Mouse (Mus musculus): ENCODE results near the gene Cd22. TPM values are rescaled to one million over a fixed set of nuclear protein-coding genes. Genes with fewer than 3 reads are reported as not detected.
"Not testable (repeated sequence)": the region's sequence is repeated elsewhere in the genome, so short reads cannot be mapped to it uniquely, and the experiment has no call there.

Gene Cd22
- 0.30 TPM in 1 of 2 replicates, not detected in the other for total RNA-seq (2021)
- long read RNA-seq = 0 reads

DNA sequence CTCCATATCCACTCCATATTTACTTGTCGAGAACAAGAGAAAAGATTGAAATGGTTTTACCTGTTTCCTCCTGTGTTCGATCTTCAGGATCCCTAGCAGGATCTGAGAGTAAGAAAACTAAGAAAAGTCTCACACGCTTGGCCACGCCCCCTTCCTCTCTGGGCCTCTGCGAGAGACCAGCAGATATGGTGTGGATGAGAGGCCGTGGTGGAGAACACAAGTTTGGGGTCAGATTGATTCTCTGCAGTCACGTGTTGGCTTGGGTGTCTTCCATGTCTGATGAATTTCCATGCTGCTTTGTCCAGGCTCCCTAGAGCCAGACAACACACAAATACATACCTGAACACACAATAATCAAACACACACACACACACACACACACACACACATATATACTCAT, at the start of gene Cd22:
Gene Cd22 (minus strand): TSS at position 167 of the 400 bp plus-strand sequence.
- no peak for DNase-seq

DNA sequence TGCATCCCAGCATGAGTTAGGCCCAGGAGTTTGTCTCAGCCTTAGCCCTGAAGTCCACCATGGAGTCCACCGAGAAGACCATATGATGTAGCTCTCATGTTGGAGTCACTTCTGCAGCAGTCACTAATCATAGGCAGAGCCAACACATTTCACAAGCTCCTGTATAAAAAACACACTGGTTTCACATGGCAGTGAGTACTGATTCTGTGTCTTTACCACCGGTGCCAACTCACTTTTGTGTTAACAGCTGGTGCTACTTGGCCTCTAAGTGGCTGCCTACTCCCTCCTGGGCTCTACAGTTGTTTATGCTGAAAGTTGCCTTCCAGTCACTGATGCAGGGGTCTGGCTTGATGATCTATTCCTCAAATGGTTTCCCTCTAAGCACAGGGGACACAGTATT, 44.4 kb upstream of the Cd22 start, which contains the start of gene Hamp2:
Gene Hamp2 (minus strand): TSS at position 101 of the 400 bp plus-strand sequence.
- not testable (repeated sequence) for DNase-seq

DNA sequence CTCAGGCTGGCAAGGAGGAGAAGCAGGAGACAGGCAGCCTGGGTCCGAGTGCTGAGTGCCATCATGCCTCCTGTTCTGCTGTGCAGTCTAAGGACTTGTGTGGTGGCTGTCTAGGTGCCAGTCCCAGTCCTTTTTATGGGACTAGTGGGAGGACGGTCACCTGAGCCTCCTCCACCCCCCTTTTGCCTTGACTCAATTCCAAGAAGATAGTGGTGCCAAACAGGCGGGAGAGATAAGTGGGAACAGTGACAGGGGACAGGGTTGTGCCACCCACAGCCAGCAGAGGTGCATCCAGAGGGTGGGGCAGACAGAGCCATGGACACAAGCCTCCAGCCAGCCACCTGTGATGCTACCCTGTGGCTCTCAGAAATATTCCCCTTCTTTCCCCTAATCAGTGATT, 43.9 kb upstream of the Cd22 start:
- no peak for DNase-seq

DNA sequence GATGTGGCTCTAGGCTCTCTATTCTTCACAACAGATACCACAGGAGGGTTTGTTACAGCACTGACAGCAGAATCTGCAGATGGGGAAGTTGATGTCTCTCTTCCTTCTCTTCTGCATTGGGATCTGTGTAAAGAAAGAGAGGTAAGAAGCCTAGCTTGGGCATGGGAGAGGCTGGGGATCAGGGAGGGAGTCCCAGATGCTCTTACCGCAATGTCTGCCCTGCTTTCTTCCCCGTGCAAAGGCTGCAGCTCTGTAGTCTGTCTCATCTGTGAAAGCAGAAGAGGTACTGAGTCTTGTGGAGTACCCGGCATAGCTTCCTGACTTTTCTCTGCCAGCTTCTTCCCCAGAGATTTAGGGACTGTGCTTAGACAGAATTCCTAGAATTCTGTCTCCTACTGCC, 42.3 kb upstream of the Cd22 start:
- not testable (repeated sequence) for DNase-seq

DNA sequence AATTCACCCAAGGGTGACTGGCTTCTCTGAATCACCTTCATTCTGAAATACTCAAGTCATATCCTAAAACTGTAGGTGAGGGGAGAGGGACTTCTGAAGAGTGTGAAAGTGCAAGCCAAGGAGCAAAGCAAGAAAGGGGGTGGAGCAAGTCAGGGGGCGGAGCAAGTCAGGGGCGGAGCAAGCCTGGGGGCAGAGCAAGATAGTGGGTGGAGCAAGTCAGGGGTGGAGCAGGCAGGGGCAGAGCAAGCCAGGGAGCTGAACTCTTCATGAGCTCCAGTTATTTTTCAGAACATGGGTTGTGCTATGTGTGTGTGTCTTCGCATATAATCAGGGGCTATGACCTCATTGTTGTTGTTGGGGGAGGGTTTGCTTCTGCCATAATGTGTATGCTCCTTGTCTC, 40.1 kb upstream of the Cd22 start:
- DNase-seq = no peak

DNA sequence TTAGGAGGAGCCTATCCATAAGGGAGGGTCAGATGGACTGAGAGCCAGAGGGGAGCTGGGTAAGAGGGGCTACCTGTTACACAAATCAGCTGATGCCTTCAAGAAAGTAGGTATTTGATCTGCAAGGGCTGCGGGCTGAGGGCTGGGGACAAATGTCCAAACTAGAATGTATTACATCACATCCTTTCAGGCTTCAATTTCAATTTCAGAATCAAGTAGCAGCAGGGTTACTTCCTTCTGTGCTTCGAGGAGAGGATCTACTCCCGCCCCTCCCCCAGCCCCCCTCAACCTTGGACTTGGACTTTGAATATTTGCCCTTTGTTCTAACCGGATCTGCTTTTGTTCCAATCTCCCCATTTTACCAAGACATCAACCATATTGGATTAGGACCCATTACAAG, 37.1 kb upstream of the Cd22 start:
- DNase-seq = no peak

DNA sequence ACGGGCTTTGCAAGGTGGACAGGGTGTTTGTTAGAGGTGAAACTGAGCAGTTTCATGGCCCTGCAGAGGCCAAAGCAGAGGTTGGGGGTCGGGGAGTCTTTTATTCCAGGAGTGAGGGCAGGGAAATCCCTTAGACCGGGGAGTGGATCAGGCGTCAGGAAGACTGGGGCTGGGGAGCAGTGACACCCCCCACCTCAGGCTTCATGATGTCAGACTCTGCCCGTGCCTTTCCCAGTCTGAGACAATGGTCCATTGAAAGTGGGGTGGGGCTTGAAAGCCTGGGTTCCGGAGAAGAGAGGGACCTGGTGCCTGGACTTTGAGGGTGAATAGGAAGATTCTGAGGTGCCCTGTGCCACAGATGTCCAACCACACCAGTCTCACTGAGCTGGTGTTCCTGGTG, 36.6 kb upstream of the Cd22 start:
- no peak for DNase-seq

DNA sequence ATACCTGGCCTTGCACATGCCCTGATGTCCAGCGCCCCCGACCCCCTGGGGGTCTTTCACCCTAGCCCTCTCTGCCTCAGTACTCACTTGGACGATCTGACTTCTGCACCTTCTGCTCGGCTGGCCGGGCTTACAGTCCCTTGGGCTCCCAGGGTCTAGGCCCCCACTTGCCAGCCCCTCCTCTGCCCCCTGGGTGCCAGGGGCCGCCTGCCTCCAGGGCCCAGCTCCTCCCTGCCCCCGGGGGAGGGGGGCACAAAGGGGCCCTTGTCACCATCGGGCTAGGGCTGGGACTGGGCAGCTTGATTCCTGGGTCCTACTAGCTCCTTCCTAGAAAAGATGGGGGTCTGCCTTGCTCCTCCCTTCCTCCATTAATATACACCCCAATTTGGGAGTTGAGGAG, 34.6 kb upstream of the Cd22 start, which contains the start of gene Mag:
Gene Mag (minus strand): TSS at position 142 of the 400 bp plus-strand sequence.
- no peak for DNase-seq

DNA sequence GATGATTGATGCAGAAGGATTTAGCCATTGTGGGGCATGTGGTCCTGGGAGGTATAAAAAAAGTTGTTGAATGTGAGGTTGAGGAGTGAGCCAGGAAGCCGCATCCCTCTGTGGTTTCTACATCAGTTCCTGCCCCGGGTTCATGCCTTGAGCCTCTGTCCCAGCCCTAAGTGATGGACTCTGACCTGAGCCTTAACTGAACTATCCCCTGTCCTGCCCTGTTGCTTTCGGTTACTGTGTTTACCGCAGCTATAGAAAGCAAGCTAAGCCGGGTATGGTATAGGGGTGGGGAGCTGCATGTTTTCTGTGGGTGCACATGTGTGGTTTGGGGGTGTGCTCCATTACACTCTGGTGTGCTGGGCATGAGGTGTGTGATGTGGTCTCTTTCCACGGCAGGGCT, 29.6 kb upstream of the Cd22 start:
- no peak for DNase-seq

DNA sequence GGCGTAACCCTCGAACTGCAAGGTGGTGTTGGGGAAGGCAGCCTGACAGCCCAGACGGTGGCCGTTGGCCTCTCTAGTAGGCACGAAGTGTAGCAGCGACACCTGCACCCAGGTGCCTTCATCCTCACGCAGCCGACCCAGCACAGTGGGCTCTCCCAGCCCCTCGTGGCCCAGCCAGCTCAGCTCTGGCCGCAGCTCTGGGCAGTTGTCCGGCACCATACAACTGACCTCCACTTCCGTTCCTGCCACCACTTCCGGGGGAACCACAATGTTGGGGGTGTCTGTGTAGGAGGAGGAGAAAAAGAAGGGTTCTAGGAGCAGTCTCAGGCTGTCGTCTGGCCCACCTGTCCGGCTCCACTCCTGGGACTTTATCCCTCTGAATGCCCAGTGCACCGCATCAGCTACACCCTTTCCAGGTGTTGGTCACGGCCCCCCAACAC, 28.9 kb upstream of the Cd22 start:
- DNase-seq = no peak

DNA sequence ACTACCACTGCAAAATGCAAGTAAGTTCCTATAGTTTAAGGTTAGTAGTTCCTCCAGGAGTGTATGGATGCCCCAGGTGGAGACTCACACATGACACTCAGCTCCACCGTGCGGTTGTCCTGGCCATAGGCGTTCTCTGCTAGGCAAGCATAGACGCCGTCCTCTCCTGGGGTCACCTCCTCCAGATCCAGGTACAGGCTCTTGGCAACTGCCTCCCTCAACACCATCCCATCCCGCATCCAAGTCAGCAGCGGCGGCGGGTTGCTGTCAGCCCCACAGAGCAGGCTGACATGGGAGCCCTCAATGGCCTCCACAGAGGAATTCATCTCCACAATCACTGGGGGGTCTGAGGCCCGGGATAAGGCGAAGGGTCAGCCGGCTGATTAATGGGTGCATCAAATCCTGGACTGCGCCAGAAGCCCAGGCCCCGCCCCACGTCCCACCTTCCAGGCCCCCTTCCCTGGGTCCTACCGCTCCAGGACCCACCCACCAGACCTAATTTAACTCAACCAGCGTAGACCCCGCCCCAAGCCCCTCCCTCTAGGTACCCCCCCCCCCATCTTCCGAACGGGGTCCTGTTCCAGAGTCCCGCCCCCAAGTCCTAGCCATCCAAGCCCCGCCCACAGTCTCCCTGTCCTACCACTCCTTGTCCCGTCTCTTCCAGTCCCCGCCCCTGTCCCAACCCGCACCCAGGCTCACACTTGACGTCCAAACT, 28.3 kb upstream of the Cd22 start:
- DNase-seq = no peak

DNA sequence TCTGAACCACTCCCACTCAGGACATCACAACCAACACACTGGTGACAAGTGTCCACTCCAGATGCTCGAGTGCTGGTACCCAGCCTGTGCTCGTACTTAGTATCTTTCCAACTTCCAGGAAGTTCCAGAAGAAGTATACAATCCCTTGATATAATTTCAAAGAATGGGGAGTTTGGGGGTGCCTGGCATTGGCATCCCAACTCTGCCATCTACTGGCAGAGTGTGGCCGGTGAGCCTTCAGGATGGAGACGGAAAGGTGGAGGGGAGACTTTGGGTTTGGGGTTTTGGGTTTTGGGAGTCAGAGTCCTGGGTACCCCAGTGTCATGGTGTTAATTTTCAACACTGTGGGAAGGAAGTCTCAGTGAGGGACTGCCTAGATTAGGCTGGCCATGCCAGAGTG, 23.9 kb upstream of the Cd22 start:
- no peak for DNase-seq

DNA sequence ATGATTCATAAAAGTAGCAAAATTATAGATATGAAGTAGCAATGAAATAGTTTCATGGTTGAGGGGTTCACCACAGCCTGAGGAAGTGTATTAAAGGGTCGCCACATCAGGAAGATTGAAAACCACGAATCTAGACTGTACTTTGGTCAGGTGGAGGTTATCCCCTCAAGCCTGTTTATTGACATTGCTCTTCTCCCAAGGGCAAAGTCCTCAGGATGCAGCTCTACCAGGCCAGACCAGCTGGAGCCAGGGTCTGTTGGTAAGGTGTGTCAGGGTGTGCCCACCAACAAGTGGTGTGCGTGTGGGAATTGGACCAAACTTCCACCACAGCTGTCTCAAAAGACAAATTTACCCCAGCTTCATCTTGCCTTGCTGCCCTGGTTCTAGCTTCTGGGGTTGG, 15.1 kb upstream of the Cd22 start:
- DNase-seq = no peak

DNA sequence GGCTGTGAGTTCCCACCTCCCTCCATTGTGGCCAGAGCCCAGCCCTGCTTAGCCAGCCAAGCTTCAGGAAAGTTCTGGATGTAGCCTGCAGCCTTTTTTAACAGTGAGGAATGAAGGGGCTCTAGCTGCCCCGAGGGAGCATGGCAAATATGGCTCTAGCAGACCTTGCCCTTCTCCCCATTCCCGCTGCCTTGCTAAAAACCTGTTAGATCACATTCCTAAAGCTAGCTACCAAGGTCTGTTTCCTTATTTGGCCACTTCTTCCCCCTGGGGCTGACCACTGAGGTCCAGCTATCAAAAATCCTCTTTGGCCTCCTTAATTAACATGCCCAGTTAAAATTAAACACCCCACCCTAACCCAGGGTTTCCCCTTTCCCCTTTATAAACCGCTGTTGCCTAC, 12.4 kb upstream of the Cd22 start:
- no peak for DNase-seq

DNA sequence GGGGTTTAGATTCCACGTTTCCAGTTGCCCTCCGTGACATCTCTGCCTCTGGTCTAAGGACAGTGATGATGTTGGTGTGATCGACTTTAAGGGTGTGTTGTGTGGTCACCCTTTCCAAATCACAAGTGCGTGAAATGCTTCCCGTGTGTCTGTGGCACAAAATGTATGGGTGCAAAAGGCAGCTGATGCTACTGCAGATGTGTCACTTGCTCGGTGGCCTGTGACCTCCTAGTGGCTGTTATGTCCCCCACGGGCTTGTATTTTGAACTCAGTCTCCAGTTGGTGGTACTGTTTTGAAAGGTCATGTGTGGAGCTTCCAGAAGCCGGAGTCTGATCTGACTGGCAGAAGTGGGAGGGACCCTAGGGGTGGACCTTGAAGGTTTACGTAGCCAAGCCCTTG, 11.6 kb upstream of the Cd22 start:
- no peak for DNase-seq

DNA sequence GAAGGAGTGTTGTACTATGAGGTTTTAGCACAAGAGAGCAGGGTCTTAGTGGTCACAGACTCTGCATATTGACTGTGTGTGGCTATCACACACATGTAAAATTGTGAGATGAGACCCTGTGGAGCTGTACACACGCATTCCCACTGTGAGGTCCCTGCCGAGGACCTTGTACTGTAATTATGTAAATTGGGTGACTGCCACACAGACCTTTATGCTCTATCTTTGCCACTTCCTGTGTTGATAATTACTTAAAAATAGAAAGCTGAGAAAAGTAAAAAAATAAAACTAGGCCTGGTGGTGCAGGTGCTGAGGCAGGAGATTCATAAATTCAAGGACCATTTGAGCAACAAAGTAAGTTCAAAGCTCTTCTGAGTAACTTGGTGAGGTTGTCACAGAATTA, 10.5 kb upstream of the Cd22 start:
- DNase-seq = no peak

DNA sequence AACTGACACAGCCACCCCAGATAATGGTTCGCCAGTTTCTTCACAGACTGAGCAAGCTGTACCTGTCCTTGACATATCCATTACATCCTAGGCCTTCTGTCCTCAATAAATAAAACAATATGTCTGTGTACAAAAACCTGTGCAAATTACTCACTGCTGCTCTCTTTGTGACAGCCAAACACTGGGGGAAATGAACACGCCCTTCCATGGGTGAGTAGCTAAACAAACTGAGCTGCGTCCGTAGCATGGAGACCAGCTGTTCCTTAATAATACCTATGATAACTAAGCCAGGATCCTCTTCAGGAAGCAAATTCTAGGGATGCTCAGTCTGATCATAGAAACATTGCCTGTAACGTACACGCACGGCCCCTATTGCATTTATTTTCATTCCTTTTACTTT, 8.6 kb upstream of the Cd22 start:
- DNase-seq = no peak

DNA sequence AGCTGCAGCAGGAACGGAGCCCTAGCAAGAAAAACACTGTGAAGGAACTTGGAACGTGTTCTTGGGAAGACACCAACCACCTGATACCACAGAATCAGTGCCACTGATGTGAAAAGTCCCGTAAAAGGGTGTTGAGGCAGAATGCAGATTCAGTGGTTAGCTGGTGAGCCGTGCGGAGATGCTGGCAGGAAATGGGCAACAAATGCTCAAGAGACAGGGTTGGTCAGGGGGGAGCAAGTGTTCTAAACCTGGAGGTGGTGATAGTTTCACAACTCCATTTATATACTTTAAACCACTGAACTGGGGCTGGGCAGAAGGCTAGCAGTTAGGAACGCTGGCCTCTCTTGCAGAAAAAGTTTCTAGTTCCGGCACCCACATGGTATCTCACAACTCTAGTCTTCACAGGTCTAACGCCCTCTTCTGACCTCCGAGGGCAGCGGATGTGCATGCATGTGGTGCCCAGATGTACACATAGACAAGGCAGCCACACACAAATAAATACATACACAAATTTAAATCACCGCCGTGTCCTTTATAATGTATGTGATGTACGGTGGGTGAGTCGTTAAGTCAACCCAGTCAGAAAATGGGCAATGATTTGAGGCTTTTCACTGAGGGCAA, 7.5 kb upstream of the Cd22 start:
- DNase-seq = no peak

DNA sequence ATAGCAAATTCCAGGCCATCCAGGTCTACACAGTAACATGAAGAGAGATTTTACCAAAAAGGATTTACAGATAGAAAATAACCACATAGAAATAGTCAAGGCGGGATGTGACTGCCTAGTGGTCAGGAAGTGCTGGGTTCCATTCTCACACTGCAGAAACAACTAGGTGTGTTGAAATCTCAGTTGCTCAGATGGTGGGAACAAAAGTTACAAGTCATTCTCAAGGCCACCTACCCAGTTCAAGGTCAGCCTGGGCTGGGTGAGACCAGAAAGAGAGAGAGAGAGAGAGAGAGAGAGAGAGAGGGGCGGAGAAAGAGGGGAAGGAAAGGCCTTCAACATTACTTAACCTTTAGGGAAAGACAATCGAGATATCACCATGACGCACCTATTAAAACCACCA, 6.7 kb upstream of the Cd22 start:
- DNase-seq = no peak

DNA sequence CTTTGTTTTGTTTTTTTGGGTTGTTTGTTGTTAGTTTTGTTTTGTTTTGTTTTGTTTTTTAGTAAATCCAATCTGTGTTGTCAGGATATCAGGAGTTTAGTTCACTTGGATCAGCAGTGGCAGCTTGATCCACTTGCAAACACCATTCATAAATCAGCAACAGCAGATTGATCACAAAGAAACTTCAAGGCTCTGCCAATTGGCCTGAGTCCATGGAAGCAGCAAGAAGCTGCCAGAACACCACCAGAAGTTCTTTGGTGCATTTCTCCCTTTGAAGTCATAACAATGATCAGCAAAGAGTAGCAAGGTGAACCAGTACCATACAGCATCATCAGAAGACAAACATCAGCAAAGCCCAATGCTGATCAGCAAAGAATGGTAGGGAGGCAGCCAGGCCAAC, 3.9 kb upstream of the Cd22 start:
- DNase-seq = no peak

DNA sequence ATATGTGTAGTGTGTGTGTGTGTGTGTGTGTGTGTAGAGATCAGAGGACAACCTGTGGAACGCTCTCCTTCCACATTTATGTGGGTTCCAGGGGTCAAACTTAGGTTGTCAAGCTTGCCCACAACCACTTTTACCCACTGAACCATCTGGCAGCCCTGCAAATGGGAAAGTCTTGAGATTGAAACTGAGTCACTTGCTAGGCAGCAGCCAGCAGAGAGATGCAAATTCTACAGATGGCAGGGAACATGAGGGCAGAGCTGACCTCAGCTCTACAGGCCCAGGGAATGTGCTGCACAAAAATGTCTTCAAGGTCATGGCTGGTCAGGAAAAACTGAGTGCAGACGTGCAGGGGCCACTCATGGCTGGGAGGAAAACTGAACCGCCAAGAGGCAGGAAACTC, 1.2 kb upstream of the Cd22 start:
- no peak for DNase-seq

DNA sequence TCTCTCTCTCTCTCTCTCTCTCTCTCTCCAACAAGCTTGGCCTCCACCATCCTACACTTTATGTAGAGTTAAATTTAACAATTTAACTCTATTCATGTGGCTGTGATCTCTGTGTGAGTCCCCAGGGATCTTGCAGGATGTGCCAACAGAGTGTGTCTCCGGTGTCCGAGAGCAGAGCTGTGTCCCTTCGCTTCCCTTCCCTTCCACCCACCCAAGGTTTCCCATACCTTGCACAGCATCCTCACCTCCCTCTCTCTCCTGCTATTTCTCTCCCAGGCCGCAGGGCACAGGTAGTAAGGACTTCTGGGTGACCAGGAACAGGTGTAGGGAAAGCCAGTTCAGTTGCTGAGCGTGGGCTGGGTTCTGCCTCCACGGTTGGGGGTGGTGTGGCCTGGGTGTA, 1.2 kb downstream of the Cd22 start:
- no peak for DNase-seq

DNA sequence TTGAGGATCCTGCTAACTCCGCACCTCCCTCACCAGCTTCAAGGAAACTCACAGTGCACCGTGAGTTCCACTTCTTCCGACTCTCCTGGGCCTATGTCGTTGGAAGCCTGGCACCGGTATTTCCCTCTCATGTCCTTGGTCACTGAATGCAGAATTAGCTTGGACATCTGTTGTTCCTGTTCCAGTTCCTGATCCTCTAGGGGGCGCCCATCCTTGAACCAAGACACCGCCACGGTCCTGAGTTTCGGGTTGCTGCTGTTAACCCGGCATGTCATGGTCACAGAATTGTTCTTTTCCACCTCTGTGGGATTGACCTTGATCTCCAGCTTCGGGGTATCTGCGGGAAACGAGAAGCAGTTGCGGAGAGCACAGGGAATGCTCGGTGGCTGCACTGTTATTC, 7.1 kb downstream of the Cd22 start:
- DNase-seq = peak; percentile 82

DNA sequence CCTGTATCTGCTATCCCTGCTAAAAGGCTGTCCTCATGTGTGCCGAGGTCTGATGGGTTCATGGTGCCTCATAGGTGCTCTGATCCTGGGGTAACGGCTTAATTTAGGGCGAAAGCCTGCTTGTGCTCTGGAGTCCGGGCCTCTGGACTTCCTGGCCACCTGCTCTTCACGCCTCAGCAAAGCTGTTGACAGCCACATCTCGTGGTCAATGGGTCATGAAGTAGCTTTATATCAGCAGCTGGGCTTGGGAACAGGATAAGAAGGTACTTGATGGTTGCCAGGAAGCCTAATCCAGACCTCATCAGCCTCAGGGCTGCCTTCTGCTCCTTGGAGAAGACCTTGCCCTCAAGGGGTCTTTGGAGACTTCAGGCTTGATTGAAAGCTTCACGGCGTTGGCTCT, 16.8 kb downstream of the Cd22 start:
- DNase-seq = no peak

Measured in adrenal gland, postnatal 25 days (tissue).